Mouse (Mus musculus) stomach, embryonic 15.5 days (tissue): ENCODE results near the gene Sgpp1. TPM values are rescaled to one million over a fixed set of nuclear protein-coding genes. Genes with fewer than 3 reads are reported as not detected.
"Not testable (repeated sequence)": the region's sequence is repeated elsewhere in the genome, so short reads cannot be mapped to it uniquely, and the experiment has no call there.

Source experiments
- ATAC-seq: fragments of 200-750 bp; cut with Nextera tagmentation; 2 replicates; pipeline ENCODE4 v1.8.0; 2017; ENCODE audit warnings: low read depth, moderate number of reproducible peaks, moderate TSS enrichment; ENCODE audit not compliant: insufficient read depth, low FRiP score
- H3K27ac ChIP-seq: fragments of 300-500 bp; sonication (generic); 2 replicates; pipeline ENCODE4 v1.5.1; 2015; ENCODE audit warnings: mild to moderate bottlenecking, inconsistent platforms
- H3K27me3 ChIP-seq: fragments of 300-500 bp; sonication (generic); replicated peaks from 2 replicates; pipeline ENCODE4 v1.6.1; 2015; ENCODE audit warnings: inconsistent platforms
- H3K36me3 ChIP-seq: fragments of 300-500 bp; sonication (generic); 2 replicates; pipeline ENCODE4 v1.6.1; 2015; ENCODE audit warnings: inconsistent platforms
- H3K4me1 ChIP-seq: fragments of 300-500 bp; sonication (generic); 2 replicates; pipeline ENCODE4 v1.6.1; 2015; ENCODE audit warnings: inconsistent platforms
- H3K4me2 ChIP-seq: fragments of 300-500 bp; sonication (generic); 2 replicates; pipeline ENCODE4 v1.6.1; 2015; ENCODE audit warnings: mild to moderate bottlenecking, inconsistent platforms
- H3K4me3 ChIP-seq: fragments of 300-500 bp; sonication (generic); replicated peaks from 2 replicates; pipeline ENCODE4 v1.5.1; 2015; ENCODE audit warnings: inconsistent platforms
- H3K9ac ChIP-seq: fragments of 300-500 bp; sonication (generic); 2 replicates; pipeline ENCODE4 v1.6.1; 2015; ENCODE audit warnings: inconsistent platforms
- H3K9me3 ChIP-seq: fragments of 300-500 bp; sonication (generic); 2 replicates; pipeline ENCODE4 v1.6.1; 2016; ENCODE audit warnings: inconsistent platforms
- WGBS: fragments of 180-500 bp; shearing (Covaris S2); methylation state at CpG from one replicate; pipeline ENCODE4 v1.1.7; 2015; 5-methylcytosine and 5-hydroxymethylcytosine counted together
- polyA plus RNA-seq: library from polyadenylated mRNA; unstranded; fragments of >200 nt; fragmentation: Nextera tagmentation; extraction: Ambion mirVana; gene quantifications from 2 replicates; pipeline ENCODE4 v1.2.1, GENCODE M21; 2015

The Sgpp1 gene
- polyA plus RNA-seq, 1 experiment from 2014 or later = 21.9 TPM

DNA sequence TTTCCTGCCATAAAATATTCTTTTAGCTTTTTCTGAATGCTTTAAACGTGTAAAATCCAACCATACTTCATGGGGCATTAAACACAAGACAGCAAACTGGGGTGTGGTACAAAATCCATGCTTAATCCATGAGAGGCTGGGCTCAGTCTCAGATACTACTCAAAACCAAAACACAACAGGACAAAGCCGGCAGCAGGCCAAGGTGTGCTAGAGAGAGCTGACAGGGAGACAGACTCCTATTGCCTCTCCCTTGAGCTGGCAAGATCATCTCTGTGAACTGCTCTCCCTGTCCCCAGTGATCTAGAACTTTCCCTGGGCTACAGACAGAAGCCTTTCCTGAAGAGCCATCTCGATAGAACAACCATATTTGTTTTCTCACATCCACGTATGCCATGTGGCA, 5.1 kb downstream of the Sgpp1 start:
- Histone ChIP-seq H3K9me3 (no peaks in the 10 kb centered on the region), H3K4me1 (0 out of 2 replicates have a peak, but pooled peaks cover 4% of the 10 kb centered on the region), H3K36me3 (no peaks in the 10 kb centered on the region), H3K4me2 (no peak overlapping the region), H3K9ac (no peak overlapping the region), H3K4me3 (no peak overlapping the region), H3K27ac (no peak overlapping the region), H3K27me3 (no peaks in the 10 kb centered on the region)
- ATAC-seq = no peak
- WGBS = 75% methylated on average over 4 of the region's 4 CpGs

DNA sequence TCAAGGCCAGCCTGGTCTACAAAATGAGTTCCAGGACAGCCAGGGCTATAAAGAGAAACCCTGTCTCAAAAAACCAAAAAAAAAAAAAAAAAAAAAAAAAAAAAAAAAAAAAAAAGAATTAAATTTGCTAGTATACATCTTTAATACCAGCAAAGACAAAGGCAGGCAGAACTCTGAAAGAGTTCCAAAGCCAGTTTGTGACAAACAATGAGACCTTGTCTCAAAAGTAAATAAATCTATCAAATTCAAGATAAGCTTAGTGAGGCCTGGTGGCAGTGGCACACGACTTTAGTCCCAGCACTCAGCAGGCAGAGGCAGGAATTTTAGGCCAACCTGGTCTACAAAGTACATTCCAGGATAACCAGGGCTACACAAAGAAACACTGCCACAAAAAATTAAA, 5.7 kb downstream of the Sgpp1 start:
- Histone ChIP-seq H3K36me3 (no peaks in the 10 kb centered on the region), H3K27ac (no peak overlapping the region), H3K4me2 (no peak overlapping the region), H3K27me3 (no peaks in the 10 kb centered on the region), H3K9ac (no peak overlapping the region), H3K4me1 (0 out of 2 replicates have a peak, but pooled peaks cover 4% of the 10 kb centered on the region), H3K4me3 (no peak overlapping the region), H3K9me3 (no peaks in the 10 kb centered on the region)
- WGBS = 27% methylated on average over 1 of the region's 1 CpGs
- no peak for ATAC-seq

DNA sequence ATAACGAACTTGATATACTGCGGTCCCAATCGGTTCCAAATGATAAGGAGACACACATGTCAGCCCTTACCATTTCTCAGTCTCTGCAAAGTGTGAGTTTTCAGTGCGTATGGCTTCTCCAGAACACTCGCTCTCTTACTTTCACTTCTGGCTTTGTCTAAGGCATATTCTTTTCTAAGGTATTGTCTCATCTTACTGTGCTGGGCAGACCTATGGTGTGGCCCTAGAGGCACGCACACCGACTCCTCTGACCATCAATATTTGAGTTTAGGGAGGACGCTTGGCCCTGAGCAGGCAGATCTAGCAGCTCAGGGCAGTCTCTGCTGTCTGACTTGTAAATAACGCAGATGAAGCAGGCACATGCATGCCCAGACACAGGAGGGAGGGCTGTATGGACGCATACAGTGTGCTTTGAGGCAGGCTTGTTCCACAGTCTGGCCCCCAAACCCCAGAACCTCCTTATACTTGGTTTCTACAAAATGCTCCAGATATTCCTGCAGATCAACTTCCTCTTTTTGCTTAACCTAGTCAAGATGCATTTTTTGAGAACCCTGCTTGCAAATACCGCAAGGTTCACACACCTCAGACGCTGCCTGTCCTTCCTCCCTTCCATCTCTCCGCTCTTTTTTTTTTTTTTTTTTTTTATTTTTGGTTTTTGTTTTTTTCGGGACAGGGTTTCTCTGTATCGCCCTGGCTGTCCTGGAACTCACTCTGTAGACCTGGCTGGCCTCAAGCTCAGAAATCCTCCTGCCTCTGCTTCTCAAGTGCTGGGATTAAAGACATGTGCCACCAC, 8.0 kb downstream of the Sgpp1 start:
- 0 out of 2 replicates have a peak overlapping the region, but pooled peaks have one; percentile 5 for H3K27ac ChIP-seq
- H3K9ac ChIP-seq = no peak overlapping the region
- H3K4me1 ChIP-seq = no peaks in the 10 kb centered on the region
- H3K4me2 ChIP-seq = no peak overlapping the region
- H3K36me3 ChIP-seq = no peaks in the 10 kb centered on the region
- no peak for ATAC-seq
- H3K27me3 ChIP-seq = no peaks in the 10 kb centered on the region
- no peaks in the 10 kb centered on the region for H3K9me3 ChIP-seq
- 83% methylated on average over 15 of the region's 15 CpGs for WGBS
- H3K4me3 ChIP-seq = no peak overlapping the region

DNA sequence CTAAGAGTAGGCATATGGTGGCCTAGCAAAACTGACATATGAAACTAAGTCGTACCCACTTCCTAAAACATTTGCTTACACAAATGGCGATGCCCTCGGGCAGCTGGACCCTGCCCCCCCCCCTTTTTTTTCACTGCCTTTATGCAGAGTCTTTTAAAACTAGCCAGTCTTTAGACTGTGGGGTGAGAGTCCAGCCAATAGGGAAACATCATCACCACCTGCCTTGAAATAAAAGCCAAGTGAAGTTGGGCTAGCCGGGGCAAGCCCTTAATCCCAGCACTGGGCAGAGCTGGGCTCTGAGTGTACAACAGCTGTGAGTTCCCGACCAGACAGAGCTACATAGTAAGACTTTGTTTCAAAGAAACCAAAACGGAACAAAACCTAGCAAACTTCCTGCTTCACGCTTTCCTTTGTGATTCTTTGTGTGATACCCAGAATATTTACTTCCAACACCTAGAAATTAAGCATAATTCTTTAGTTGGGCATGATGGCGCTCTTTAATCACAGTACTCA, 9.1 kb downstream of the Sgpp1 start:
- ATAC-seq = no peak
- H3K9ac ChIP-seq = no peak overlapping the region
- 75% methylated on average over 8 of the region's 8 CpGs for WGBS
- H3K4me2 ChIP-seq = no peak overlapping the region
- no peaks in the 10 kb centered on the region for H3K4me1 ChIP-seq
- no peak overlapping the region for H3K27ac ChIP-seq
- H3K27me3 ChIP-seq = no peaks in the 10 kb centered on the region
- no peak overlapping the region for H3K4me3 ChIP-seq
- H3K9me3 ChIP-seq = no peaks in the 10 kb centered on the region
- H3K36me3 ChIP-seq = no peaks in the 10 kb centered on the region

DNA sequence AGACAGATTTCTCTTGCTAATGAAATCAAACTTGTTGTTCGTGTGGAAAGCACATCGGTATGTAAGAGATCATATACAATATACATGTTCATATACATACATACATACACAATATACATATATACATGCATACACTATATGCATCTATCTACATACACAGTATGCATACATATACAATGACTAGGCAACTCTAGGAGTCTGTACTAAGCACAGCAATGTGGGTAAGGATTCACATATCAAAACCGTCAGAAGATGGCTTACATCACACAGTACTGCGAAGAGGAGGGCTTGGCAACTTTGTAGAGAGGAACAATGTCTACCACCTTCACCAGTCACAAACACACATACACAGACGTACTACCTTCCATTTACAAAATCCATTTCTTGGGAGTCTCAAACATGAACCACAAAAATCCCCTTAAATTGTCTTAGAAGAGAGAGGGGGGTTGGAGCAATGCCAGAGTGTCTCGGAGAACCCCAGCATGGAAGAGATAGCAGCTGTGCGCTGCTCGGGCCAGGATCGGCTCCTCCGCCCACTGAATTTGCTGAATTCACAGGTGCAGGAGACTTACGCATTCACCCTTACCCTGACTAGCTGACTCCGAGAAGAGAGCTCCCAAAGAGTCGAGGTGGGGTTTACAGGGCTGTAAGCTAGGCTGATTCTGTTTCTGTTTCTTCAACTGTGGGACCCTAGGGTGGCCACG, 10.8 kb downstream of the Sgpp1 start:
- no peak overlapping the region for H3K4me3 ChIP-seq
- ATAC-seq = 0 out of 2 replicates have a peak, but pooled peaks have one; percentile 33

DNA sequence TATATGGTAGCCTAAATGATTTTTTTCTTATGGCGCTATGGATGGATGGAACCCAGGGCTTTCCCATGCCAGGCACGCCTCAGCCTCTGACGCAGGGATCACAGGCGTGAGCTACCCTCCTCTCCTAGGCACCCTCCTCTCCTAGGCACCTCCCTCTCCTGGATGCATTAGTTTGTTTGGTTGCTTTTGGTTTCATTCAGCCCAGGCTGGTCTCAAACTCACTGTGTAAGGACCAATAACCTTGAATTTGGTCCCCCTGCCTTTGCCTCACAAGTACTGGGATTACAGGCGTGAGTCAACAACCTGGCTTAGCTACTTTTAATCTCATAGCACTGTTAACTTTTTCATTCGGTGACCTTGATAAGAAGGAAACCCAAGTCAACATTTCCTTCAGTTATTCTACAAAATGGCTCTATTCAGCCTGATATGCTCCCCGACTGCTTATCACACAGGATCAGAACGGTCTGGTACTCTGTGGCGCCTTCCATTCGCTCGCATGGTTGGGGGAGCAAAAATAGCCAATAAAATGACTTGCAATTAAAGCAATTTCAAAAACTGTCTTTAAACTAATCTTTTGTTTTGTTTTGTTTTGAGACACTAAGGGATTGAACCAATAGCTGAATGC, 11.6 kb downstream of the Sgpp1 start:
- no peak overlapping the region for H3K4me2 ChIP-seq
- ATAC-seq = peak; percentile 63; the same call in 1 of the 2 replicates
- no peaks in the 10 kb centered on the region for H3K27me3 ChIP-seq
- H3K36me3 ChIP-seq = peaks cover 3% of the 10 kb centered on the region; the same call in 1 of the 2 replicates
- H3K27ac ChIP-seq = no peak overlapping the region
- H3K9me3 ChIP-seq = no peaks in the 10 kb centered on the region
- no peak overlapping the region for H3K9ac ChIP-seq
- no peaks in the 10 kb centered on the region for H3K4me1 ChIP-seq
- H3K4me3 ChIP-seq = no peak overlapping the region
- WGBS = 72% methylated on average over 11 of the region's 11 CpGs

More for the DNA sequence above, 10.8 kb downstream of the Sgpp1 start:
- no peaks in the 10 kb centered on the region for H3K27me3 ChIP-seq
- no peaks in the 10 kb centered on the region for H3K4me1 ChIP-seq
- H3K4me2 ChIP-seq = no peak overlapping the region
- 86% methylated on average over 14 of the region's 14 CpGs for WGBS
- H3K9me3 ChIP-seq = no peaks in the 10 kb centered on the region
- no peak overlapping the region for H3K27ac ChIP-seq
- no peaks in the 10 kb centered on the region for H3K36me3 ChIP-seq
- no peak overlapping the region for H3K9ac ChIP-seq

DNA sequence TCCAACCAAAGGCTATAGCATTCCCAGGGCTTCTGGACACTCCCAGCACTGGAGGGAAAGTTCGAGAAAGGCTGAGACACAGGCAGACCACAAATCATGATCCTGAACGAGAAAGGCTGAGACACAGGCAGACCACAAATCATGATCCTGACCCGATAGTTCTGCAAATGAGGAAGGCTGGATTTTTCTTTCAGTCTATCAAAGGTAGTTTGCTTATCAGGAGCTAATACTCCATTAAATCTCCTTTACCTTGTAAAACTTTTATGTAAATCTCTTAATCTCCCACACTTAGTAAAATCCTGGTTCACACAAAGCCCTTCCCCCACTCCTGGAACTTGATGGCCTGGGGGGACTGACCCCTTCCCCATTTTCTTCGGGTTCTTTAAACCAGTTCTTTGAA, 13.6 kb downstream of the Sgpp1 start:
- H3K9ac ChIP-seq = no peak overlapping the region
- H3K27ac ChIP-seq = no peak overlapping the region
- no peaks in the 10 kb centered on the region for H3K9me3 ChIP-seq
- no peaks in the 10 kb centered on the region for H3K27me3 ChIP-seq
- H3K4me3 ChIP-seq = no peak overlapping the region
- peaks cover 3% of the 10 kb centered on the region; the same call in 1 of the 2 replicates for H3K36me3 ChIP-seq
- ATAC-seq = no peak
- H3K4me1 ChIP-seq = no peaks in the 10 kb centered on the region
- WGBS = 23% methylated on average over 4 of the region's 4 CpGs
- no peak overlapping the region for H3K4me2 ChIP-seq

DNA sequence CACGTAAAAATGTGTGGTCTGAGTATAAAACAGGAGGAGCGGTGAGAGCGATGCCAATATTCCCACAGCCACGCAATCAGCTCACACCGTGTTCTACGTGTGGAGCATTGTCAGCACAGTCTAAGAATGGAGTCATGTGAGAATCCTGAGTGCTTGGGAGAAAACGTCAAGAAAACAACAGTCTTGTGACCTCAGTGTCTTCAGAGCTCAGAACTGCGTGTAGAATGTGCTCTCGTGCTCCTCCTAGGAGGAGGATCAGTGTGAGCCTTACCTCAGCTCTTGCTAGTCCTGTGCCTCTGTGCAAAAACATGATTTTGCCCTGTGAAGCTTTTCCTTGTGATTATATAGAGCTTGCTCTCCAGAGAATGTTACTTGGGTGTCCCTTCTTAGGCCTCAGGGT, 14.5 kb downstream of the Sgpp1 start:
- Histone ChIP-seq H3K4me3 (no peak overlapping the region), H3K4me2 (no peak overlapping the region), H3K9me3 (no peaks in the 10 kb centered on the region), H3K27me3 (no peaks in the 10 kb centered on the region), H3K9ac (no peak overlapping the region), H3K36me3 (peaks cover 3% of the 10 kb centered on the region; the same call in 1 of the 2 replicates), H3K4me1 (no peaks in the 10 kb centered on the region), H3K27ac (no peak overlapping the region)
- 74% methylated on average over 9 of the region's 9 CpGs for WGBS
- ATAC-seq = no peak

DNA sequence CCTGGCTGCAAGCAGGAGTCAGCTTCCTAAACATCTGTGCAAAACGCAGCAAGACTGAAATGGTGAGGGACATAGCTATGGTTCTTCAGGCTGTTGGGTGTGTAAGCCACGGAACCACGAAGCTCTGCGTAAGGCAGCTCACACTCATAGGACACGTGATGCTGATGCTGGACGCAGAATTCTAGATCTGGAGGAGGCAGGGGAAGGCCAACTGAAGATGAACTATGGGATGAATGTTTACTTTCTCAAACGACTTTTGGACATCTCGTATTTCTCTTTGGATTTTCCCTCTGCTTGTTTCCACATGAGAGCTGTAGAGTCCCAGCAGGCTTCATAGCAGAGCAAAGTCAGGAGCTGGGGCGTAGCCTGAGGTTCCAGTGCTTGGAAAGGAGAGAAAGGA, 21.9 kb downstream of the Sgpp1 start:
- H3K4me3 ChIP-seq = no peak overlapping the region
- H3K36me3 ChIP-seq = no peaks in the 10 kb centered on the region
- ATAC-seq = no peak
- 62% methylated on average over 9 of the region's 9 CpGs for WGBS
- no peak overlapping the region for H3K27ac ChIP-seq
- H3K27me3 ChIP-seq = no peaks in the 10 kb centered on the region
- H3K4me2 ChIP-seq = no peak overlapping the region
- no peak overlapping the region for H3K9ac ChIP-seq
- no peaks in the 10 kb centered on the region for H3K4me1 ChIP-seq
- H3K9me3 ChIP-seq = no peaks in the 10 kb centered on the region

GRCm38 (mm10) chr12:75712905-75713304, 22.6 kb downstream of the Sgpp1 start:
- ATAC-seq = not testable (repeated sequence)
- WGBS = 88% methylated on average over 7 of the region's 7 CpGs

DNA sequence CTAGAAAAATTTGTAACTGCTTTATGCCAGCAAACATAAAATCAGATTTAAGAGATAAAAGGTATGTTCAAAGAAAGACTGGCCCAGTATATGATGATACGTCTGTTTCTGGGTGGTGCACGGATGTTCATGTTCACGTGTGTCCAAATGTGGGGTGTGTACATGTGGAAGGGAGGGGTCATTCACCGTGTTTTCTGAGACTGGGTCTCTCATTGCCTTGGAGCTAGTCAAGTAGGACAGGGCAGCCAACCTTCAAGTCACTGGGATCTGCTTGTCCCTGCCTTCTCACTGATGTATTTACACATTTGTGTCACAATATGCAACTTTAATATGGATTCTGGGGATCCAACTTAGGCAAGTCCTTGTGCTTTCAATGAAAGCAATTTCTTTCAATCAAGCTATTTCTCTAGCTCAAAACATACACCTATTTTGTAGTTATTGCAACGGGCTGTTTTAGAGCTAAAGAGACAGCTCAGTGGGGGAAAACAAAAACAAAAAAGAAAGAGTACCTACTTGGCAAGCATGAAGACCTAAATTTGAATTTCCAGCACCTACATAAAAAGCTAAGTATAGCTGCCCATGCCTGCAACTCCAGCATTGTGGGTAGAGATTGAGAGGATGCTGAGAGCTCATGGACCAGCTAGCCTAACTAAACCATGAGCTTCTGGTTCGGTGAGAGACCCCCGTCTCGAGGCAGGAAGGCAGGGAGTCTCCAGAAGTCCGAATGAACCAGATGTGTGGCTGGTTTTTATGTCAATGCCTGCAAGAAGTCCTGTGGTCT, 24.7 kb downstream of the Sgpp1 start:
- WGBS = 89% methylated on average over 9 of the region's 9 CpGs
- ATAC-seq = no peak
- H3K9ac ChIP-seq = no peak overlapping the region
- no peaks in the 10 kb centered on the region for H3K36me3 ChIP-seq
- no peak overlapping the region for H3K27ac ChIP-seq
- H3K4me2 ChIP-seq = no peak overlapping the region
- H3K27me3 ChIP-seq = no peaks in the 10 kb centered on the region
- H3K9me3 ChIP-seq = no peaks in the 10 kb centered on the region
- no peak overlapping the region for H3K4me3 ChIP-seq
- H3K4me1 ChIP-seq = no peaks in the 10 kb centered on the region

More at GRCm38 (mm10) chr12:75712905-75713304, 22.6 kb downstream of the Sgpp1 start:
- H3K36me3 ChIP-seq, H3K4me2 ChIP-seq, H3K9me3 ChIP-seq, H3K4me1 ChIP-seq, H3K4me3 ChIP-seq, H3K27me3 ChIP-seq, H3K27ac ChIP-seq, H3K9ac ChIP-seq: not testable (repeated sequence)
